Mouse (Mus musculus): ENCODE measurements at regions not wholly inside any gene's neighbourhood (a gene's known extent, or its start where the extent isn't known, plus 50 kb on each side); places are given as distances from the start of the nearest gene placed in this dataset.
A peak's percentile ranks its signal among the peaks of the same experiment; 100 is the strongest.

- intact Hi-C loops (cut with DNase I), result no loop called here
- DNase-seq (ENCODE audit: extremely low spot score in 1 of 2, low spot score in 2 of 2), result no peak
Observed at GRCm38 (mm10) chr9:80709781-80710180, 244.5 kb upstream of the Impg1 start.

GRCm38 (mm10) chr9:80705264-80705663 lies 240.0 kb upstream of the Impg1 start:
- DNase-seq (ENCODE audit: extremely low spot score in 1 of 2, low spot score in 2 of 2), result no peak
- intact Hi-C loops (cut with DNase I), result no loop called here

GRCm38 (mm10) chr9:80697171-80697570 lies 231.9 kb upstream of the Impg1 start:
- DNase-seq (ENCODE audit: extremely low spot score in 1 of 2, low spot score in 2 of 2), result peak in 1 of 2 experiments; percentile 20
- intact Hi-C loops (cut with DNase I), result no loop called here

GRCm38 (mm10) chr9:80688481-80689086 lies 223.3 kb upstream of the Impg1 start:
- DNase-seq (ENCODE audit: extremely low spot score in 1 of 2, low spot score in 2 of 2), result peak in 1 of 2 experiments; percentile 25
- intact Hi-C loops (cut with DNase I), result no loop called here

GRCm38 (mm10) chr9:80683030-80683692 lies 217.9 kb upstream of the Impg1 start:
- intact Hi-C loops (cut with DNase I), result no loop called here
- DNase-seq (ENCODE audit: extremely low spot score in 1 of 2, low spot score in 2 of 2), result no peak

- intact Hi-C loops (cut with DNase I), result no loop called here
- no peak for DNase-seq (ENCODE audit: extremely low spot score in 1 of 2, low spot score in 2 of 2)
Observed at GRCm38 (mm10) chr9:80681709-80682108, 216.4 kb upstream of the Impg1 start.

- DNase-seq (ENCODE audit: extremely low spot score in 1 of 2, low spot score in 2 of 2), result no peak
- intact Hi-C loops (cut with DNase I), result no loop called here
Observed at GRCm38 (mm10) chr9:80671483-80671882, 206.2 kb upstream of the Impg1 start.

DNA sequence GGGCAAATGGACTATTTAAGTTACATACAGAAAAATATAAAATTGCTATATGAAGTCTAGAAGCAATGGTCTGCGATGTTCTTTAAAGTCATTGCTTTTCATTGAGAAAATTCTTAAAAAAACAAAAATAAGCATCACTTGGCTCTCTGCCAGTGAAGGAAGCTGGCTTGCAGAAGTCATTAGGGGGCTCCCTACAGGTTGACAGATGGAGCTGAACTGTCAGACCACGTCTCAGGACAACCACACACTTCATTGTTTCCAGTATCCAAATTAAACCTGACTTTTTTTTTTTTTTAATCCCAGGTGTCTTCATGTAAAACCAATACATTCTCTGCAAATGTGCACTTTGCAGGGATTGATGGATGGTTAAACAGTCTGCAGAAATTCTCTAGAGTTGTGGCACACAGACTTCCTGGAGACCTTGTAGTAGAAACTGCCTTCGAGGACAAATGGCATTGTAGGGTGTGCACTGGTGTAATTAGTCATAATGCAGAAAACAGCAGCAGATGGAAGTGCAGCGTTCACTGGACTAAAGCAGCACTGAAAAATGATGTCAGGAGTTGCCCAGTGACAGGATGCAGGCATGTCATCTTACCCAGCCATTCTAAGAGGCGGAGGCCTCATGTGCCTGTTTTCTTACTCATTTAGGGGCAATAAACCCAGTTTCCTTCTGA lies 203.4 kb upstream of the Impg1 start:
- intact Hi-C loops (cut with DNase I), result no loop called here
- no peak for DNase-seq (ENCODE audit: extremely low spot score in 1 of 2, low spot score in 2 of 2)

- DNase-seq (ENCODE audit: extremely low spot score in 1 of 2, low spot score in 2 of 2), result no peak
- intact Hi-C loops (cut with DNase I), result no loop called here
Observed at GRCm38 (mm10) chr9:80658755-80659154, 193.5 kb upstream of the Impg1 start.

GRCm38 (mm10) chr9:80615114-80615513 lies 149.8 kb upstream of the Impg1 start:
- intact Hi-C loops (cut with DNase I), result no loop called here
- DNase-seq (ENCODE audit: extremely low spot score in 1 of 2, low spot score in 2 of 2), result no peak

- no peak for DNase-seq (ENCODE audit: extremely low spot score in 1 of 2, low spot score in 2 of 2)
- intact Hi-C loops (cut with DNase I), result no loop called here
Observed at GRCm38 (mm10) chr9:80600019-80600418, 134.7 kb upstream of the Impg1 start.

DNA sequence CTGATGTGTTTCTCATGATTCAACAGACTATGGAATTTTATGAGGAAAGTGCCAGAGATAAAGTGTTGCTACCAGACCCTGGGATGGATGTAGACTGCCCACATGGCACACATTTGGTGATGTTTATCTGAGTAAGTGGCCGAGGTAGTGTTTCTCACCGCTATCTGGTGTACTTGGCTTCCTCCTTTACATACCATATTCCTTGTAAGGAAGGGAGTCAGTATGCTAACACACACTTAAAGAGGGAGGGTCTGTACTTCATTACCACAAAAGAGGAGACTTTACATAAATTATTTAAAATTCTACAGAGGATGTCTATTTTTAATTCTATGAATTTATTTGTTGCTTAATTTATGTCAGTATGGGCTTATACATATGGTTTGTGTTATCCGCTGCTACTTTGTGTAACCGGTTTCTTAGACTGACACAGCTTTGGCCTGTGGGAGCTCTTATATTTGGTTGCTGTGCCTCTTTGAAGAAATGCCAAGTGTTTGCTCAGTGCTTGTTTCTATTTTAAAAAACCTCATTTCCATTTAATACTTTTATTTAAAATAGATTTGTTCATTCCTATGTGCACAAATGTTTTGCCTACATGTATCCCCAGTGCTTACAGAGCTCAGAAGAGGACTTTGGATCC lies 100.2 kb upstream of the Impg1 start:
- no peak for DNase-seq (ENCODE audit: extremely low spot score in 1 of 2, low spot score in 2 of 2)
- intact Hi-C loops (cut with DNase I), result no loop called here

GRCm38 (mm10) chr9:80563655-80564054 lies 98.4 kb upstream of the Impg1 start:
- no peak for DNase-seq (ENCODE audit: extremely low spot score in 1 of 2, low spot score in 2 of 2)
- intact Hi-C loops (cut with DNase I), result no loop called here

GRCm38 (mm10) chr9:80555531-80556067 lies 90.3 kb upstream of the Impg1 start:
- intact Hi-C loops (cut with DNase I), result no loop called here

More at GRCm38 (mm10) chr9:80555531-80556067, 90.3 kb upstream of the Impg1 start:
- DNase-seq (ENCODE audit: extremely low spot score in 1 of 2, low spot score in 2 of 2), result no peak

All from left cerebral cortex, postnatal 10 days (tissue).